Mouse (Mus musculus) right cerebral cortex, adult 2 months (tissue): ENCODE results near the gene Isg15.
"Not testable (repeated sequence)": the region's sequence is repeated elsewhere in the genome, so short reads cannot be mapped to it uniquely, and the experiment has no call there.

Source experiments
- DNase-seq, 2 experiments: peaks; one replicate each; pipeline ENCODE4 v3.0.0; 2021 to 2022; ENCODE audit warnings: low spot score in 2 of 2

Isg15 gene

GRCm38 (mm10) chr4:156166477-156166876 lies 34.1 kb downstream of the Isg15 start:
- DNase-seq = no peak

GRCm38 (mm10) chr4:156154771-156155170 lies 45.8 kb downstream of the Isg15 start:
- no peak for DNase-seq

GRCm38 (mm10) chr4:156150887-156151286 lies 49.7 kb downstream of the Isg15 start:
- DNase-seq = not testable (repeated sequence)
